Mouse (Mus musculus) neural tube, embryonic 13.5 days (tissue): ENCODE results near the gene Prdx5. TPM values are rescaled to one million over a fixed set of nuclear protein-coding genes. Genes with fewer than 3 reads are reported as not detected.

Source experiments
- ATAC-seq: fragments of 200-750 bp; cut with Nextera tagmentation; 2 replicates; pipeline ENCODE4 v1.8.0; 2017; ENCODE audit warnings: low read depth, mild to moderate bottlenecking, moderate TSS enrichment, moderate library complexity
- H3K27ac ChIP-seq: fragments of 300-500 bp; sonication (generic); replicated peaks from 2 replicates; pipeline ENCODE4 v1.5.1; 2015; ENCODE audit warnings: moderate library complexity, mild to moderate bottlenecking, inconsistent platforms
- H3K27me3 ChIP-seq: fragments of 300-500 bp; sonication (generic); 2 replicates; pipeline ENCODE4 v1.6.1; 2015; ENCODE audit warnings: mild to moderate bottlenecking, inconsistent platforms
- H3K36me3 ChIP-seq: fragments of 300-500 bp; sonication (generic); 2 replicates; pipeline ENCODE4 v1.6.1; 2015; ENCODE audit warnings: mild to moderate bottlenecking, inconsistent platforms
- H3K4me1 ChIP-seq: fragments of 300-500 bp; sonication (generic); replicated peaks from 2 replicates; pipeline ENCODE4 v1.6.1; 2015; ENCODE audit warnings: inconsistent platforms
- H3K4me2 ChIP-seq: fragments of 300-500 bp; sonication (generic); 2 replicates; pipeline ENCODE4 v1.6.1; 2015; ENCODE audit warnings: inconsistent platforms, mild to moderate bottlenecking, moderate library complexity
- H3K4me3 ChIP-seq: fragments of 300-500 bp; sonication (generic); 2 replicates; pipeline ENCODE4 v1.5.1; 2015; ENCODE audit warnings: mild to moderate bottlenecking, inconsistent platforms
- H3K9ac ChIP-seq: fragments of 300-500 bp; sonication (generic); 2 replicates; pipeline ENCODE4 v1.6.1; 2015; ENCODE audit warnings: moderate library complexity, mild to moderate bottlenecking, inconsistent platforms
- H3K9me3 ChIP-seq: fragments of 300-500 bp; sonication (generic); 2 replicates; pipeline ENCODE4 v1.6.1; 2016; ENCODE audit warnings: inconsistent platforms
- WGBS: fragments of 180-500 bp; shearing (Covaris S2); methylation state at CpG from one replicate; pipeline ENCODE4 v1.1.7; 2015; 5-methylcytosine and 5-hydroxymethylcytosine counted together
- polyA plus RNA-seq: library from polyadenylated mRNA; unstranded; fragments of >200 nt; fragmentation: Nextera tagmentation; extraction: Ambion mirVana; gene quantifications from 2 replicates; pipeline ENCODE4 v1.2.1, GENCODE M21; 2015

The Prdx5 gene
- polyA plus RNA-seq, 1 experiment from 2014 or later: 294 TPM

- H3K4me1 ChIP-seq: no peaks in the 10 kb centered on the region
- H3K9ac ChIP-seq: no peak overlapping the region
- H3K27me3 ChIP-seq: no peaks in the 10 kb centered on the region
- no peaks in the 10 kb centered on the region for H3K36me3 ChIP-seq
- no peak overlapping the region for H3K27ac ChIP-seq
- WGBS: 93% methylated on average over 14 of the region's 14 CpGs
- peaks cover 9% of the 10 kb centered on the region for H3K9me3 ChIP-seq
- H3K4me3 ChIP-seq: no peak overlapping the region
- ATAC-seq: no peak
- H3K4me2 ChIP-seq: no peak overlapping the region
Observed at GRCm38 (mm10) chr19:6893731-6894451, 16.0 kb downstream of the Prdx5 start.

GRCm38 (mm10) chr19:6892512-6892911, 17.4 kb downstream of the Prdx5 start:
- H3K9me3 ChIP-seq: peaks cover 8% of the 10 kb centered on the region
- H3K4me2 ChIP-seq: no peak overlapping the region
- 63% methylated on average over 4 of the region's 4 CpGs for WGBS
- no peak overlapping the region for H3K27ac ChIP-seq
- H3K4me3 ChIP-seq: no peak overlapping the region
- no peaks in the 10 kb centered on the region for H3K4me1 ChIP-seq
- H3K9ac ChIP-seq: no peak overlapping the region
- ATAC-seq: no peak
- no peaks in the 10 kb centered on the region for H3K36me3 ChIP-seq
- H3K27me3 ChIP-seq: no peaks in the 10 kb centered on the region

GRCm38 (mm10) chr19:6877965-6878364, 31.9 kb downstream of the Prdx5 start:
- Histone ChIP-seq H3K9me3 (peaks cover 14% of the 10 kb centered on the region), H3K4me3 (no peak overlapping the region), H3K27me3 (no peaks in the 10 kb centered on the region), H3K9ac (no peak overlapping the region), H3K4me1 (no peaks in the 10 kb centered on the region), H3K36me3 (no peaks in the 10 kb centered on the region), H3K27ac (no peak overlapping the region), H3K4me2 (no peak overlapping the region)
- 84% methylated on average over 4 of the region's 4 CpGs for WGBS
- ATAC-seq: no peak

GRCm38 (mm10) chr19:6876799-6877198, 33.1 kb downstream of the Prdx5 start:
- no peak overlapping the region for H3K27ac ChIP-seq
- H3K27me3 ChIP-seq: no peaks in the 10 kb centered on the region
- H3K4me3 ChIP-seq: no peak overlapping the region
- H3K4me2 ChIP-seq: no peak overlapping the region
- H3K36me3 ChIP-seq: no peaks in the 10 kb centered on the region
- H3K9ac ChIP-seq: no peak overlapping the region
- no peak for ATAC-seq
- H3K9me3 ChIP-seq: peaks cover 14% of the 10 kb centered on the region
- no peaks in the 10 kb centered on the region for H3K4me1 ChIP-seq

- Histone ChIP-seq H3K4me3 (no peak overlapping the region), H3K36me3 (no peaks in the 10 kb centered on the region), H3K4me1 (no peaks in the 10 kb centered on the region), H3K27ac (no peak overlapping the region), H3K9me3 (peaks cover 11% of the 10 kb centered on the region), H3K27me3 (no peaks in the 10 kb centered on the region), H3K4me2 (no peak overlapping the region), H3K9ac (no peak overlapping the region)
- 86% methylated on average over 6 of the region's 6 CpGs for WGBS
- no peak for ATAC-seq
Observed at GRCm38 (mm10) chr19:6875834-6876233, 34.1 kb downstream of the Prdx5 start.

- H3K9me3 ChIP-seq: 0 out of 2 replicates have a peak, but pooled peaks cover 3% of the 10 kb centered on the region
- no peaks in the 10 kb centered on the region for H3K27me3 ChIP-seq
- no peaks in the 10 kb centered on the region for H3K4me1 ChIP-seq
- H3K9ac ChIP-seq: no peak overlapping the region
- 69% methylated on average over 1 of the region's 1 CpGs for WGBS
- no peak overlapping the region for H3K27ac ChIP-seq
- no peak overlapping the region for H3K4me3 ChIP-seq
- H3K4me2 ChIP-seq: no peak overlapping the region
- ATAC-seq: no peak
- no peaks in the 10 kb centered on the region for H3K36me3 ChIP-seq
Observed at GRCm38 (mm10) chr19:6874257-6874656, 35.6 kb downstream of the Prdx5 start.

- no peaks in the 10 kb centered on the region for H3K9me3 ChIP-seq
- H3K4me3 ChIP-seq: no peak overlapping the region
- no peak overlapping the region for H3K9ac ChIP-seq
- H3K27me3 ChIP-seq: no peaks in the 10 kb centered on the region
- H3K27ac ChIP-seq: no peak overlapping the region
- no peaks in the 10 kb centered on the region for H3K36me3 ChIP-seq
- H3K4me2 ChIP-seq: no peak overlapping the region
- whole genome bisulfite sequencing: 78% methylated on average over 3 of the region's 3 CpGs
- ATAC-seq: no peak
- no peaks in the 10 kb centered on the region for H3K4me1 ChIP-seq
Observed at GRCm38 (mm10) chr19:6872701-6873100, 37.2 kb downstream of the Prdx5 start.

- Histone ChIP-seq H3K4me1 (no peaks in the 10 kb centered on the region), H3K9ac (no peak overlapping the region), H3K27ac (no peak overlapping the region), H3K9me3 (no peaks in the 10 kb centered on the region), H3K36me3 (no peaks in the 10 kb centered on the region), H3K4me2 (no peak overlapping the region), H3K4me3 (no peak overlapping the region), H3K27me3 (no peaks in the 10 kb centered on the region)
- ATAC-seq: no peak
- 70% methylated on average over 5 of the region's 5 CpGs for WGBS
Observed at GRCm38 (mm10) chr19:6871574-6872271, 38.2 kb downstream of the Prdx5 start.

GRCm38 (mm10) chr19:6869355-6869754, 40.6 kb downstream of the Prdx5 start:
- Histone ChIP-seq H3K4me2 (peak overlapping the region; percentile 30; the same call in 1 of the 2 replicates), H3K9me3 (peaks cover 5% of the 10 kb centered on the region; the same call in 1 of the 2 replicates), H3K27ac (no peak overlapping the region), H3K36me3 (no peaks in the 10 kb centered on the region), H3K9ac (no peak overlapping the region), H3K4me1 (no peaks in the 10 kb centered on the region), H3K4me3 (no peak overlapping the region), H3K27me3 (no peaks in the 10 kb centered on the region)
- no peak for ATAC-seq
- WGBS: 2% methylated on average over 5 of the region's 5 CpGs

- no peak for ATAC-seq
- no peak overlapping the region for H3K27ac ChIP-seq
- no peaks in the 10 kb centered on the region for H3K27me3 ChIP-seq
- WGBS: 95% methylated on average over 4 of the region's 4 CpGs
- no peak overlapping the region for H3K9ac ChIP-seq
- H3K4me3 ChIP-seq: no peak overlapping the region
- no peaks in the 10 kb centered on the region for H3K36me3 ChIP-seq
- no peak overlapping the region for H3K4me2 ChIP-seq
- H3K9me3 ChIP-seq: peaks cover 5% of the 10 kb centered on the region; the same call in 1 of the 2 replicates
- 0 out of 2 replicates have a peak, but pooled peaks cover 2% of the 10 kb centered on the region for H3K4me1 ChIP-seq
Observed at GRCm38 (mm10) chr19:6861451-6861850, 48.5 kb downstream of the Prdx5 start.

GRCm38 (mm10) chr19:6860706-6861105, 49.2 kb downstream of the Prdx5 start:
- H3K27me3 ChIP-seq: no peaks in the 10 kb centered on the region
- WGBS: 89% methylated on average over 6 of the region's 6 CpGs
- peaks cover 5% of the 10 kb centered on the region; the same call in 1 of the 2 replicates for H3K9me3 ChIP-seq
- no peaks in the 10 kb centered on the region for H3K36me3 ChIP-seq
- no peak overlapping the region for H3K9ac ChIP-seq
- no peak overlapping the region for H3K4me2 ChIP-seq
- peaks cover 9% of the 10 kb centered on the region for H3K4me1 ChIP-seq
- H3K4me3 ChIP-seq: no peak overlapping the region
- H3K27ac ChIP-seq: no peak overlapping the region
- no peak for ATAC-seq

GRCm38 (mm10) chr19:6859971-6860370, 49.9 kb downstream of the Prdx5 start:
- no peak for ATAC-seq
- H3K27me3 ChIP-seq: no peaks in the 10 kb centered on the region
- H3K27ac ChIP-seq: no peak overlapping the region
- H3K4me1 ChIP-seq: peaks cover 17% of the 10 kb centered on the region
- H3K36me3 ChIP-seq: no peaks in the 10 kb centered on the region
- no peak overlapping the region for H3K4me3 ChIP-seq
- H3K9ac ChIP-seq: no peak overlapping the region
- H3K4me2 ChIP-seq: no peak overlapping the region
- 86% methylated on average over 3 of the region's 3 CpGs for WGBS
- peaks cover 5% of the 10 kb centered on the region; the same call in 1 of the 2 replicates for H3K9me3 ChIP-seq
